Mouse (Mus musculus) forebrain, embryonic 11.5 days (tissue): ENCODE measurements around the gene Il25. TPM values are rescaled to one million over a fixed set of nuclear protein-coding genes. Genes with fewer than 3 reads are reported as not detected.
"Not testable (repeated sequence)": the region's sequence is repeated elsewhere in the genome, so short reads cannot be mapped to it uniquely, and the experiment has no call there.

Source experiments
- ATAC-seq: fragments of 200-750 bp; cut with Nextera tagmentation; replicated peaks from 2 replicates; pipeline ENCODE4 v1.8.0; 2017; ENCODE audit warnings: moderate TSS enrichment; ENCODE audit not compliant: low FRiP score
- DNase-seq: peaks from one replicate; pipeline ENCODE4 v3.0.0-alpha.2; 2017; ENCODE audit warnings: low spot score
- H3K27ac ChIP-seq: fragments of 300-500 bp; sonication (generic); 2 replicates; pipeline ENCODE4 v1.5.1; 2014; ENCODE audit warnings: low read depth, low read length
- H3K27me3 ChIP-seq: fragments of 300-500 bp; sonication (generic); 2 replicates; pipeline ENCODE4 v1.6.1; 2014; ENCODE audit warnings: mild to moderate bottlenecking, low read length, mixed read lengths; ENCODE audit not compliant: control insufficient read depth, insufficient read depth
- H3K36me3 ChIP-seq: fragments of 300-500 bp; sonication (generic); 2 replicates; pipeline ENCODE4 v1.6.1; 2014; ENCODE audit warnings: mild to moderate bottlenecking, low read length, moderate library complexity, mixed read lengths; ENCODE audit not compliant: control insufficient read depth, insufficient read depth
- H3K4me1 ChIP-seq: fragments of 300-500 bp; sonication (generic); replicated peaks from 2 replicates; pipeline ENCODE4 v1.6.1; 2014; ENCODE audit warnings: low read length, mixed read lengths; ENCODE audit not compliant: control insufficient read depth, insufficient read depth
- H3K4me2 ChIP-seq: fragments of 300-500 bp; sonication (generic); 2 replicates; pipeline ENCODE4 v1.6.1; 2014; ENCODE audit warnings: low read depth, mild to moderate bottlenecking, low read length, moderate library complexity, mixed read lengths; ENCODE audit not compliant: severe bottlenecking
- H3K4me3 ChIP-seq: fragments of 300-500 bp; sonication (generic); 2 replicates; pipeline ENCODE4 v1.5.1; 2014; ENCODE audit warnings: low read depth, low read length
- H3K9ac ChIP-seq: fragments of 300-500 bp; sonication (generic); 2 replicates; pipeline ENCODE4 v1.6.1; 2014; ENCODE audit warnings: low read length
- H3K9me3 ChIP-seq: fragments of 300-500 bp; sonication (generic); 2 replicates; pipeline ENCODE4 v1.6.1; 2016; ENCODE audit warnings: low read length, mixed read lengths; ENCODE audit not compliant: control insufficient read depth
- WGBS: fragments of 180-500 bp; shearing (Covaris S2); extraction: QIAGEN DNeasy Blood & Tissue Kit; methylation state at CpG from one replicate; pipeline ENCODE4 v1.1.7; 2014; 5-methylcytosine and 5-hydroxymethylcytosine counted together
- polyA plus RNA-seq: library from polyadenylated mRNA; unstranded; fragments of >200 nt; fragmentation: Nextera tagmentation; extraction: Ambion mirVana; gene quantifications from 2 replicates; pipeline ENCODE4 v1.2.1, GENCODE M21; 2014

The Il25 gene
- polyA plus RNA-seq, 1 experiment from 2014 or later = not detected

DNA sequence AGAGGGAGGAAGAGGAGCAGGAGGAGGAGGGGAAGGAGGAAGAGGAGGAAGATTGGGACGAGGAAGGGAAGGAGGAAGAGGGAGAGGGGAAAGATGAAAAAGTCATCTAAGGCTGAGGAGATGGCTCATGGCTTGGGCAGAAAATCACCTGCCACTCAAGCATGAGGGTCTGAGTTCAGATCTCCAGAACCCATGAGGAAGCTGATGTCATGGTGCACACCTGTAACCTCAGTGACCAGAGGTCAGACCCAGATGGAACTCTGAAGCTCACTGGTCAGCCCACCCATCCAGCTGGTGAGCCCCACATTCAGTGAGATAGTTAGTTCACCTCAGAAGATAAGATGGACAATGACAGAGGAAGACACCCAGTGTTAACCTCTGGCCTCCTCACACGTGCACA, 12.4 kb downstream of the Il25 start:
- ATAC-seq (no peak), DNase-seq (no peak)
- no peak overlapping the region for H3K4me2 ChIP-seq
- no peak overlapping the region for H3K27ac ChIP-seq
- no peaks in the 10 kb centered on the region for H3K4me1 ChIP-seq
- no peaks in the 10 kb centered on the region for H3K36me3 ChIP-seq
- 68% methylated on average over 2 of the region's 2 CpGs for WGBS
- no peak overlapping the region for H3K9ac ChIP-seq
- no peaks in the 10 kb centered on the region for H3K9me3 ChIP-seq
- no peak overlapping the region for H3K4me3 ChIP-seq
- no peaks in the 10 kb centered on the region for H3K27me3 ChIP-seq

DNA sequence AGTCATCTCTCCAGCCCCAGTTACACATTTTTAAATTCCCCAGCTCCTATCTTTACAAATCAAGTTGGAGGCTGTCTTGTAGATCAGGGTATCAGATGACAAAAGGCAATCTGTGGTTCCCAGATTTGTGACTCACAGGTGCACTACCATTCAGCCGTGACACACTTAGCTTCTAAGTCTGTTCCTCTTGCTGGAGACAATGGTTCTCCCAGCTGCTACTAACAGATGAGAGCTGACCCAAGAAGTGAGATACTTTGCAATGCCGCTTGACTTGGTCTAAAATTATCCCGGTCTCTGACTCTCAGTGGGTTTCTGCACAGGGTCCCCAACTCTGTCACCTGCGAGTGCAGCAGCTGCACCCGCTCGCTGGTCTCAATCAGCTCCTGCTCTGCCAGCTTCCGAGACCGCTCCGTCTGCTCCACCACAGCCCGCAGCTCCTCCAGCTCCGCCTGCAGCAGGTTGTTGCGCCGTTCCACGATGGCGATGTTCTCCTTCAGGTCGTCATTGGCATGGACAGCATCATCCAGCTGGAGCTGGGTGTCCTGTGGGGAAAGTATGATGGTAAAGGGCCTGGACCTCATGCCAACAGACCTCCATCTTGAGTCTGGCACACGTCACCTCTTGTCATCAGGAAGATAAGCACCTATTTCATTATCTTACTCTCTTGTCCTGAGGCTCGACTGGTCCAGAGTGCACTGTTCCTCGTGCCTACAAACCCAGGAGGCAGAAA, 13.6 kb downstream of the Il25 start:
- Histone ChIP-seq H3K27ac (no peak overlapping the region), H3K4me3 (no peak overlapping the region), H3K4me1 (no peaks in the 10 kb centered on the region), H3K9me3 (no peaks in the 10 kb centered on the region), H3K4me2 (no peak overlapping the region), H3K27me3 (no peaks in the 10 kb centered on the region), H3K36me3 (no peaks in the 10 kb centered on the region), H3K9ac (no peak overlapping the region)
- ATAC-seq (no peak), DNase-seq (no peak)
- 85% methylated on average over 19 of the region's 19 CpGs for WGBS

DNA sequence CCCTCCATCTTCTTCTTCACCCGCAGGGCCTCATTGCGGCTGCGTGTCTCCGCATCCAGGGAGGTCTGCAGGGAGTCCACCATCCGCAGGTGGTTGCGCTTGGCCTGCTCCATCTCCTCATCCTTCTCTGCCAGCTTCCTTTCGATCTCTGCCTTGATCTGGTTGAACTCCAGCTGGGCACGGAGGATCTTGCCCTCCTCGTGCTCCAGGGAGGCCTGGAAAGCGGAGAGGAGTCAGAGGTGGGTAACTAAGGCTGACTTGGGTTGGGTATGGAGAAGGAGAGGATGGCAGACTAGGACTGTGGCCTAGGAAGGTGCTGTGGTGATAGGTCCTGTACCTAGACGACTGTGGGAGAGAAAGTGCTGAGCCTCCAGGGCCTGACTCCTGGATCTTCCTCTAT, 14.5 kb downstream of the Il25 start:
- WGBS = 86% methylated on average over 8 of the region's 11 CpGs
- not testable (repeated sequence) for ATAC-seq, H3K27me3 ChIP-seq, H3K4me1 ChIP-seq, H3K4me2 ChIP-seq, H3K9ac ChIP-seq, H3K27ac ChIP-seq, H3K4me3 ChIP-seq, H3K36me3 ChIP-seq, DNase-seq, H3K9me3 ChIP-seq

DNA sequence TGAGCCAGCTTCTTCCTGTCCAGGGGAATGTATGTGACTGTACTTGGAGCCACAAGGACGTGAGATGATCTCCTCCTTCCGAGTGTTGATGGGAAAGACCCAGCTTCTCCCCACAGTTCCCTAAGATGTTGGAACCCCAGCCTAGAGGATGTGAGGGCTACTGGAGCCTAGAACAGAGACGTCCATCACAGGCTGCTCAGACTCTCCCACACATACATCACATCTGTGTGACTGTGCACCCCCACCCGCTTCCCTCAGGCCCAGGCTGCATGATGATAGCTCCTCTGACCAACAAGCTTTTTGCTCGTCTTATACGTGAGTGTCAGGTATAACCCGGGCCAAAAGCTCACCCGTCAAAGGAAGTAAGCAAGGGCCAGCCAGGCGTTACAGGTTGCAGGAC, 16.3 kb downstream of the Il25 start:
- Histone ChIP-seq H3K4me2 (no peak overlapping the region), H3K27me3 (no peaks in the 10 kb centered on the region), H3K4me1 (no peaks in the 10 kb centered on the region), H3K9me3 (no peaks in the 10 kb centered on the region), H3K36me3 (no peaks in the 10 kb centered on the region), H3K4me3 (no peak overlapping the region), H3K27ac (no peak overlapping the region), H3K9ac (no peak overlapping the region)
- 87% methylated on average over 9 of the region's 9 CpGs for WGBS
- ATAC-seq = no peak
- no peak for DNase-seq

DNA sequence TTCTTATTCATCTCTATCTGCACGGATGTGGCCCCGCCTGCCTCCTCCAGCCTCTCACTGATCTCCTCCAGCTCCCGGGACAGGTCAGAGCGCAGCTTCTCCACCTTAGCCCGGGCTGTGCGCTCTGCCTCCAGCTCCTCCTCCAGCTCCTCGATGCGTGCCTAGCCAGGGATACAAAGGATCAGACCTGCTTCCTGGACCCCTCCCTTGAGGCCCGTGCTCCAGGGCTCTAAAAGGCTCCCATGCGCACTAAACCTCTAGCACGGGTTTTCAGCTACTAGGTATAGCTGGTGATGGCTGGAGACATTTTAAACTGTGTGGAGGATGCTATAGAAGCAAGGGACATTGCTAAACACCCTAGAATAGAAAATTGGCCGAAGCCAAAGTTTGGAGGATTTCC, 18.0 kb downstream of the Il25 start:
- ATAC-seq = no peak
- Histone ChIP-seq H3K4me1 (no peaks in the 10 kb centered on the region), H3K9me3 (no peaks in the 10 kb centered on the region), H3K9ac (no peak overlapping the region), H3K27ac (no peak overlapping the region), H3K4me2 (no peak overlapping the region), H3K4me3 (no peak overlapping the region), H3K36me3 (no peaks in the 10 kb centered on the region), H3K27me3 (no peaks in the 10 kb centered on the region)
- DNase-seq = no peak
- 70% methylated on average over 12 of the region's 12 CpGs for WGBS

DNA sequence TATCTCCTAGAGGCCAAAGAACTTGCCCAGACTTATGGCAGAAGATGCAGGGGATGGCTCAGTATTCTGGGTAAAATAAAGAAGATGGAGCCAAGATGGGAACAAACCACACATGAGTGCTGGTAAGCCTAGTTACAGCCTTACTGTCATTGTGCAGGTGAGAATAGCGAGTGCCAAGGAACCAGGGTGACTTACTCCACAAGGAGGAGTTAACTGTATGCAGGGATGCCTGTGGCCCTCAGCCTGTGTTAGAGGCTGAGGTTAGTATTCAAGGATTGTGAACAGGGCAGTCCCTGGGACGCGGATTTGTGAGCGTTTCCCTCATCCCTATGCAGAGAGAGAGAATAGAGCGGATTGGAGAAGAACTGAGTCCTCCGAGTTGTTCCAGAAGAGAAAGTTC, 19.1 kb downstream of the Il25 start:
- Histone ChIP-seq H3K9ac (no peak overlapping the region), H3K27me3 (no peaks in the 10 kb centered on the region), H3K4me2 (no peak overlapping the region), H3K4me1 (no peaks in the 10 kb centered on the region), H3K27ac (no peak overlapping the region), H3K9me3 (no peaks in the 10 kb centered on the region), H3K4me3 (no peak overlapping the region), H3K36me3 (no peaks in the 10 kb centered on the region)
- WGBS = 86% methylated on average over 6 of the region's 6 CpGs
- ATAC-seq (no peak), DNase-seq (no peak)

DNA sequence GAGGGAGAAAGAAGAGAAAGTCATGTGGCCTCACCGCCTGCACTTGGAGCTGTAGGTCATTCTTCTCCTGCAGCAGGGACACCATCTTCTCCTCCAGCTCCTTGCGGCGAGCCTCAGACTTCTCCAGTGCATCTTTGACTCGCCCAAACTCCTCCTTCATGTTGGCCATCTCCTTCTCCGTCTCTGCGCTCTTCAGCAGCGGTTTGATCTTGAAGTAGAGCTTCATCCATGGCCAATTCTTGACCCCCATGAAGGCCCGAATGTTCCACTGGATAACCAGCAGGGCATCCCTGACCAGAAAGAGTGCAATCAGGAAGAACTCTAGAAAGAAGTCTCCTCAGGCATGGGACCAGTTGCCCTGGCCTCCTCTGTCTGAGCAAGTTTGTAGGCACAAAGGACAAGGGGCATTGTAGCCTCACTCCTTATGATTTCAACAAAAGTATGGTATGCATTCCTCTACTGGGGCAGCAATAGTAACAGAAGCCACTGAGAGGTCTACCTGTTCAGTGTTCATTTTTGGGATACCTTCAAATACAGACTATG, 21.2 kb downstream of the Il25 start:
- Histone ChIP-seq H3K27me3 (no peaks in the 10 kb centered on the region), H3K36me3 (no peaks in the 10 kb centered on the region), H3K4me1 (no peaks in the 10 kb centered on the region), H3K4me3 (no peak overlapping the region), H3K27ac (no peak overlapping the region), H3K4me2 (no peak overlapping the region), H3K9me3 (no peaks in the 10 kb centered on the region), H3K9ac (no peak overlapping the region)
- DNase-seq = no peak
- WGBS = 88% methylated on average over 8 of the region's 8 CpGs
- no peak for ATAC-seq

DNA sequence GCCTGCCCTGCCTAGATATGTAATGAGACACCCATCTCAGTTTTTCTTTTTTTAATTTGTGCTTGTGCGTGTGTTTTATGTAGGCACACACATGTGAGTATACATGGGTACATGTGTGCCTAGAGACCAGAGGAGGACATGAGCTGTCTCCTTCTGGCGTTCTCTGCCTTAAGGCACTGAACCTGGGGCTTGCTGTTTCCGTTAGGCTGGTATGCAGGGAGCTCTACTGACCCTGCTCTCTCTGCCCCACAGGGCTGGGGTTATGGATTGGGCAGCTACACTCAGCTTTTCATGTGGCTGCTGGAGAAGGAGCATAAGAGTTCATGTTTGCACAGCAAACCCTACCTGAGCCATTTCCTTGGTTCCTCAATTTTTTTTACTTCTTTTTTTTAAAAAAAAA, 22.0 kb downstream of the Il25 start:
- H3K9ac ChIP-seq = no peak overlapping the region
- no peaks in the 10 kb centered on the region for H3K27me3 ChIP-seq
- 82% methylated on average over 3 of the region's 3 CpGs for whole genome bisulfite sequencing
- H3K27ac ChIP-seq = no peak overlapping the region
- H3K36me3 ChIP-seq = no peaks in the 10 kb centered on the region
- H3K9me3 ChIP-seq = no peaks in the 10 kb centered on the region
- ATAC-seq (no peak), DNase-seq (no peak)
- no peak overlapping the region for H3K4me3 ChIP-seq
- H3K4me1 ChIP-seq = no peaks in the 10 kb centered on the region
- no peak overlapping the region for H3K4me2 ChIP-seq

DNA sequence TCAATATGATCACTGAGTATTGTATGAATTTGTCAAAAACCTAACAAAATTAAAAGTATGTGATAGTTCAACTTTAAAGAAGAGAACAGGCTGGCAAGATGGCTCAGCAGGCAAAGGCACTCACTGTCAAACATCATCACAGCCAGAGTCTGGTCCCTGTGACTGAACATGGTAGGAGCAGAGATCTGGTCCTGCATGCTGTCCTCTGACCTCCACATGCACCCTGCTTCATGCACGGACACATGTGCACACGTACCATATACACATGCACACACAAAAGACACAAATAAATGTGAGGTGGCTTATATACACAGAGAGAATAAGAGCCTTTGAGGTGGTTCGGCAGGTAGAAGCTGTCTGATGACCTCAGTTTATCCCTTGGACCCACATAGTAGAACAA, 23.0 kb downstream of the Il25 start:
- Histone ChIP-seq H3K36me3 (no peaks in the 10 kb centered on the region), H3K4me1 (no peaks in the 10 kb centered on the region), H3K27me3 (no peaks in the 10 kb centered on the region), H3K9me3 (no peaks in the 10 kb centered on the region), H3K4me3 (no peak overlapping the region), H3K9ac (no peak overlapping the region), H3K27ac (no peak overlapping the region), H3K4me2 (no peak overlapping the region)
- WGBS = 93% methylated on average over 3 of the region's 3 CpGs
- ATAC-seq = no peak
- no peak for DNase-seq
